Mouse (Mus musculus) layer of hippocampus, adult 9-10 months (tissue): ENCODE results near the gene Tmed5.
"Not testable (repeated sequence)": the region's sequence is repeated elsewhere in the genome, so short reads cannot be mapped to it uniquely, and the experiment has no call there.

ENCODE experiments used
- DNase-seq: peaks from one replicate; pipeline ENCODE4 v3.0.0; 2022; ENCODE audit warnings: low spot score

Gene Tmed5

GRCm38 (mm10) chr5:108132441-108133243, at the start of gene Tmed5, which contains the start of gene Ccdc18:
TSS of gene Tmed5 (minus strand) at chr5:108132620.
TSS of gene Ccdc18 (plus strand) at chr5:108132875.
- peak; percentile 90 for DNase-seq

GRCm38 (mm10) chr5:108163695-108164094, 31.3 kb upstream of the Tmed5 start:
- DNase-seq, result no peak

- no peak for DNase-seq
These were observed 28.4 kb upstream of the Tmed5 start for GRCm38 (mm10) chr5:108160796-108161195.

- no peak for DNase-seq
These were observed 20.2 kb upstream of the Tmed5 start for GRCm38 (mm10) chr5:108152592-108152991.

- peak; percentile 7 for DNase-seq
These were observed 475 bp downstream of the Tmed5 start for GRCm38 (mm10) chr5:108131849-108132440.

DNA sequence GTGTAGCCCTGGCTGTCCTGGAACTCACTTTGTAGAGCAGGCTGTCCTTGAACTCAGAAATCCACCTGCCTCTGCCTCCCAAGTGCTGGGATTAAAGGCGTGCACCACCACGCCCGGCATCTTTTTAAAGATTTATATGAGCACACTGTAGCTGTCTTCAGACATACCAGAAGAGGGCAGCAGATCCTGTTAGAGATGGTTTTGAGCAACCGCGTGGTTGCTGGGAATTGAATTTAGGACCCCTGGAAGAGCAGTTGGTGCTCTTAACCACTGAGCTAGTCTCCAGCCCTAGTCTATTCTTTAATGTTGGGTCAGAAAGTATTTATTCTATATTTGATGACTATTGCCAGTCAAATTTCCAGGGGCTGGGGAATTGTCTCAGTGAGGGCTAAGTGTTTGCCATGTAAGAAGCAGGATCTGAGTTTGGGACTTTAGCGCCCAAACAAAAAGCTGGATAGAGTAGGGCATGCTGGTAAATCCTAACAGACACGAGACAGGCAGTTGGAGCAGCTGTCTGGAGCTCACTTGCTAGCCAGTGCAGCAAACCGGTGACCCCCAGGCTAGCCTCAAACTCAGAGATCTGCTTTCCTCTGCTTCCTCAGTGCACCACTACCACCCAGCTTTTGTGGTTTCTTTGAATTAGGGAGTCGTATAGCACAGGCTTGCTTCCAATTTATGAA, 12.1 kb downstream of the Tmed5 start:
- DNase-seq, result no peak

- no peak for DNase-seq
These were observed 14.7 kb downstream of the Tmed5 start for GRCm38 (mm10) chr5:108117693-108118092.

DNA sequence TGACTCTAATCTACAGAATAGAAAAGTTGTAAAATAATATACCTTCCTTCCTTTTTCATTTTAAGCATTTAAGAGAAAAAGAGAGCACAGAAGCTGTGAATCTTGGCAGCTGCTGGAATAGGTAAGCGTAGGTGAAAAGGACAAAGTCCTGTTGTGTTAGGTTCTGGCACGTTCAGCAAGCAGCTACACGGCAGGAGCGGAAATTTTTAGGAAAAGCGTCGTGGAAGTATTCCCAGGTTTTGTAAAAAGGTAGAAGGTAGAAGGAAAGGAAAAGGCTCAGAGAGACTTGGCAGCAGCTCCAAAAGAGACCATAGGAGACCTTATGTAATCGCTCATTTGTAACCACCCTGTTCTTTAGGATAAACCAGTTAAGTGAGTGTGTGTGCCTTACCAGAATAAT, 23.1 kb downstream of the Tmed5 start:
- DNase-seq, result no peak

- DNase-seq, result no peak
These were observed 28.1 kb downstream of the Tmed5 start for GRCm38 (mm10) chr5:108104306-108104705.

- DNase-seq, result no peak
These were observed 32.2 kb downstream of the Tmed5 start for GRCm38 (mm10) chr5:108100196-108100595.

DNA sequence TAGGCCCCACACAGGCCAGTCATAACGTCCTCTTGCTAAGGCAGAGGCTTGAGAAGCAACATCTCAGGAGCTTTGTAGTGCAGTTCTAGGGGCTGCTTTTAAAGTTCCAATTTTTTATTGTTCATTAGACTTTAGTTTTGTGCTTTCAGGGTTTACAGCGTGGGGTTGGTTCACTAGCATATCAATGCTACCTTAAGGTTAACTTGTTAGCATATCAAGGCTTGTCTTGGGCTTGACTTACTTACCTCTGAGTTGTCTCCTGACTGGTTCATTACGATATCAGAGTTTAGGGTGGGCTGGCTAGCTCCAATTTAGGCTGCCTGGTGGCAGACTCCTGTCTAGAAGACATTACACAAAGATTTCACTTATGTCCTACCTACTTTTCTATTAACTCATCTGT, 34.7 kb downstream of the Tmed5 start:
- no peak for DNase-seq

GRCm38 (mm10) chr5:108092731-108093130, 39.7 kb downstream of the Tmed5 start:
- DNase-seq, result not testable (repeated sequence)

- no peak for DNase-seq
These were observed 47.0 kb downstream of the Tmed5 start for GRCm38 (mm10) chr5:108085440-108085839.

GRCm38 (mm10) chr5:108082380-108082779, 50.0 kb downstream of the Tmed5 start:
- DNase-seq, result no peak

GRCm38 (mm10) chr5:108079603-108080002, 52.8 kb downstream of the Tmed5 start:
- DNase-seq, result no peak

- no peak for DNase-seq
These were observed 55.4 kb downstream of the Tmed5 start for GRCm38 (mm10) chr5:108076833-108077540.

GRCm38 (mm10) chr5:108076241-108076640, 56.2 kb downstream of the Tmed5 start:
- DNase-seq, result no peak

GRCm38 (mm10) chr5:108072301-108072700, 60.1 kb downstream of the Tmed5 start:
- no peak for DNase-seq

- peak; percentile 94 for DNase-seq
These were observed 66.7 kb downstream of the Tmed5 start, which contains the start of gene Mtf2 for GRCm38 (mm10) chr5:108065465-108066411. TSS of gene Mtf2 (plus strand) at chr5:108065674.

- DNase-seq, result no peak
These were observed 72.0 kb downstream of the Tmed5 start for GRCm38 (mm10) chr5:108060413-108060812.
